Mouse (Mus musculus): ENCODE measurements around the gene Hist1h4n.
"Not testable (repeated sequence)": the region's sequence is repeated elsewhere in the genome, so short reads cannot be mapped to it uniquely, and the experiment has no call there.

Gene Hist1h4n

GRCm38 (mm10) chr13:21795584-21795983 lies 36.4 kb downstream of the Hist1h4n start:
- no peak for DNase-seq (ENCODE audit: low spot score)

DNA sequence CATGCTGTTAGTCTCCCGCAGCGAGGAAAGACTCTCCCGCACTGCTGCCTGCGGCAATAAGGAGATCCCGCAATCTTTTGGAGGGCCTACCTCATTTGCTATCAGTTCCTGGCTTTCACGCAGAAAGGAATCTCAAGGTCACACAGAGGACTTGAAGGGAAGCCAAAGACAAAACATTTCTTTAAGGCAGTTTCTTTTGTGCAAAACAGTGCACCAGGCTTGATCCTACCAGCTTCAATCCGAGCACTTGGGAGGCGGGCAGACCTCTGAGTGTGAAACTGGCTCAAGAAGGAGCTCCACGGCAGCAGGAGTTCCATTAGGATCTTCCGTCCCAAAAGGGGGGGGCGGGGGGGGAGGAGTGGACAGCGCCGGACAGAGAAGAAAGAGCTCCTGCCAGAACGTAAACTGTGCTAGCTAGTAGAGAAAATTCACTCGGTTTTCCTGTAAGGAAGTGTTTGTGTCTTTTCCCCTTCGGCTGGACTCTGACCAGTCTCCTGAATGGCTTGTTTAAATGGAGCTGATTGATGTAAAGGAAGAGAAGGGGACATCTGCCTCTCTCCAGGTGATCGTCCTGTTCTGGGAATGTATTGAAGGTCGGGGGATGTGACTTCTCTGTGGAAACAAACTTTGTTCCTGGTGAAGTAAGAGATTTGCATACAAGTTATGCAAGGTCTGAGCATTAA lies 41.3 kb downstream of the Hist1h4n start:
- DNase-seq (ENCODE audit: low spot score) = no peak

DNA sequence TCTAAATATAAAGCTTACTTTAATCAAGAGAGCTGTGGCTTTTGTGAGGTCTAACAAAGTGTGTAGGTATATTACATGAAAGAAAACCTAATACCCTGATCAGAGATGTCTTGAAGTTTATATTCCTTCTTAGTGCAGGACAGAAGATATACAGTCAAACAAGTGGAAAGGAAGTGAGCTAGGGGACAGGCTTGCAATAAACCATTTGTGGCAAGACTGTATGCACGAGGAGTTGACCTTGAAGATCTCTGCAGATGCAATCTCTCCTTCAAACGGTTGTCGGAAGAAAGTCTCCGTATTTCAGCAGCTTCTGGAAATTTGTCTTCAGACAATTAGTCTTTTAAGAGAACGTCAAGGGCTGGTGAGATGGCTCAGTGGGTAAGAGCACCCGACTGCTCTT lies 42.1 kb downstream of the Hist1h4n start:
- no peak for DNase-seq (ENCODE audit: low spot score)

- no peak for DNase-seq (ENCODE audit: low spot score)
These were observed 44.0 kb downstream of the Hist1h4n start for GRCm38 (mm10) chr13:21787760-21788593.

GRCm38 (mm10) chr13:21786899-21787629 lies 44.9 kb downstream of the Hist1h4n start, which contains the start of the genes Hist1h2an and Hist1h2bp:
Gene Hist1h2an (minus strand): TSS chr13:21787218.
Gene Hist1h2bp (plus strand): TSS chr13:21787461.
- DNase-seq (ENCODE audit: low spot score) = peak; percentile 96

GRCm38 (mm10) chr13:21786189-21786898 lies 45.7 kb downstream of the Hist1h4n start:
- no peak for DNase-seq (ENCODE audit: low spot score)

DNA sequence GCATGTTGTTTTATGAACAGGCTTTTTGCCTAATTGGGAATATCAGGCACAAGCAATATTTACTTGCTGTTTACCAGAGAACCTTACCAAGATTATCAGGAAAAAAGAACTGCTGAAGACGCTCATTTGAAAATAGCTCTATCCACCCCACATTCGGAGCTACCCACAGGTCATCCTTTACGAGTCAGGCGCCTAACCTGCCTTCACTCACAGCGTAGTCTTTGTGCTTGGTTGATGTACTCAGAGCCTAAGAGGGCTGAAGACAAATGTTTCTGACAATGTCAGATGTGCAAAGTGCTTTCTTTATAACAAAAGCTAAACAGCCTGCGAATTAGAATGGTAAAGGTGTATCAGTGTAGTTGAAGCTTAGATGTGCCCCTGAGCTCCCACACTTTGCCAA lies 47.7 kb downstream of the Hist1h4n start:
- DNase-seq (ENCODE audit: low spot score) = no peak

- DNase-seq (ENCODE audit: low spot score) = peak; percentile 11
These were observed 48.2 kb downstream of the Hist1h4n start for GRCm38 (mm10) chr13:21783734-21784161.

- DNase-seq (ENCODE audit: low spot score) = peak; percentile 85
These were observed 48.8 kb downstream of the Hist1h4n start, which contains the start of gene Hist1h3i for GRCm38 (mm10) chr13:21783255-21783617. Gene Hist1h3i (minus strand): TSS chr13:21783370.

DNA sequence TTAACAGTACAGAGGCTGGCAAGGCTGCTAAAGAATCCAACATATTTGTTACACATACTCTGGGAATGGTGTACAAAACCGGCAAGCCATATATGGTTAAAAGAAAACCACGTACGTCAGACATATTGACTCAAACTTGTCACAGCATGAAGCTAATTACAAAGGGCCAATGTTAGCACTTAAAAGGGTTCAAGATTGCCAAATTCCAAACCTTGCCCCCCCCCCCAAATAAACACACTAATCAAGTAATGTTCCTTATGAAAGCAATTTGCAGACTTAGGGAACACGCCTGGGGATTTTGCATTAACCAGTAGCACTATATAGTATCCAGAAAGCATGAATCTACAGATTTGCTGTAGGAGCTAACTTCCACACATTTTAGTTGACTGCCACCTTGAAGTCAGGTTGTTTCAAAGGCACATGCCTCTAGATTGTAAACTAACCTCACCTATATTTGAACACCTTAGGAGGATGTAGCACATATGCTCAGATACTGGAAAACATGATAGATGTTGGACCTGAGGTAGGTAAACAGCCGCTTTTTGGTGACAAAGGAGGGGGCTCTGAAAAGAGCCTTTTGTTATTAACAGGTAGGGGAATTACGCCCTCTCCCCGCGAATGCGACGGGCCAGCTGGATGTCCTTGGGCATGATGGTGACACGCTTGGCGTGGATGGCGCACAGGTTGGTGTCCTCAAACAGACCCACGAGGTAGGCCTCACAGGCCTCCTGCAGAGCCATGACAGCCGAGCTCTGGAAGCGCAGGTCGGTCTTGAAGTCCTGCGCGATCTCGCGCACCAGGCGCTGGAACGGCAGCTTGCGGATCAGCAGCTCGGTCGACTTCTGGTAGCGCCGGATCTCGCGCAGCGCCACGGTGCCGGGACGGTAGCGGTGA lies 49.4 kb downstream of the Hist1h4n start:
- DNase-seq (ENCODE audit: low spot score) = not testable (repeated sequence)

All from lung, postnatal 25 days (tissue).